30 mouse cellular contexts compared by ENCODE assay signal in genomic region chr2:102148093-102148492, GRCm38 (mm10). TPM values are rescaled to one million over a fixed set of nuclear protein-coding genes. Genes with fewer than 3 reads are reported as not detected.
DNase-seq lines count a peak whose midpoint lies in the region; ATAC-seq and TF ChIP-seq lines count a peak whose summit lies in the region.
"Had no signal": no experiment of that assay in that cellular context is flagged by ENCODE, and none has a peak within 500 bp of the region (broad histone marks: within the 10 kb centered on the region; RNA-seq: fewer than 3 reads in every experiment).

No protein-coding gene starts in this region.

- H3K4me2 ChIP-seq in midbrain, embryonic 12.5 days (replicated peaks), result no peak overlapping the region
- no peak overlapping the region for H3K4me2 ChIP-seq in hindbrain, embryonic 15.5 days
- no peak overlapping the region for H3K4me2 ChIP-seq in neural tube, embryonic 12.5 days (replicated peaks)
- H3K4me2 ChIP-seq: embryonic facial prominence, embryonic 15.5 days; forebrain, embryonic 13.5 days; heart, embryonic 12.5 days; kidney, embryonic 15.5 days; limb, embryonic 13.5 days; liver, embryonic 11.5 days; lung, embryonic 15.5 days had no signal

- H3K9me3 ChIP-seq in midbrain, embryonic 12.5 days, result no peaks in the 10 kb centered on the region
- H3K9me3 ChIP-seq in midbrain, embryonic 10.5 days (replicated peaks), result no peaks in the 10 kb centered on the region
- no peaks in the 10 kb centered on the region for H3K9me3 ChIP-seq in hindbrain, embryonic 15.5 days
- no peaks in the 10 kb centered on the region for H3K9me3 ChIP-seq in neural tube, embryonic 12.5 days
- H3K9me3 ChIP-seq: embryonic facial prominence, embryonic 10.5 days; embryonic facial prominence, embryonic 15.5 days; forebrain, embryonic 13.5 days; heart, embryonic 12.5 days; kidney, embryonic 15.5 days; limb, embryonic 13.5 days; lung, embryonic 15.5 days; megakaryocyte, embryonic 14.5 days had no signal

- DNase-seq in midbrain, embryonic 10.5 days (ENCODE audit: low spot score), result no peak
- DNase-seq in brain, embryonic 14.5 days (ENCODE audit: low read depth), result peak; percentile 29
- DNase-seq in embryo, embryonic 10 days (ENCODE audit: low spot score), result no peak
- DNase-seq in spleen, postnatal 4 days (ENCODE audit: low spot score in 2 of 2), result no peak
- no peak for DNase-seq in urinary bladder, postnatal 14 days (ENCODE audit: low spot score)
- DNase-seq: adrenal gland, postnatal 10 days; cerebellum, adult 2 months; cerebellum, postnatal 14 days; gastrocnemius, postnatal 14 days; heart, adult 2 months; heart, postnatal 4 days; kidney, adult 18-20 months; kidney, postnatal 25 days; retina, postnatal 1 day; right cerebral cortex, postnatal 14 days; thymus, adult 2 months; thymus, postnatal 36 days had no signal

- H3K27me3 ChIP-seq in midbrain, embryonic 12.5 days, result no peaks in the 10 kb centered on the region
- H3K27me3 ChIP-seq in midbrain, embryonic 10.5 days (ENCODE audit: low read depth, poor library complexity, severe bottlenecking), result no peaks in the 10 kb centered on the region
- no peaks in the 10 kb centered on the region for H3K27me3 ChIP-seq in hindbrain, embryonic 15.5 days
- H3K27me3 ChIP-seq in neural tube, embryonic 12.5 days (replicated peaks), result peaks cover 8% of the 10 kb centered on the region; the same call in 1 of the 2 replicates
- H3K27me3 ChIP-seq: embryonic facial prominence, embryonic 15.5 days; forebrain, embryonic 13.5 days; heart, embryonic 12.5 days; kidney, embryonic 15.5 days; limb, embryonic 13.5 days; lung, embryonic 15.5 days; Patski had no signal

- H3K27ac ChIP-seq in midbrain, embryonic 12.5 days (replicated peaks), result 0 out of 2 replicates have a peak overlapping the region, but pooled peaks have one; percentile 42
- H3K27ac ChIP-seq in midbrain, embryonic 10.5 days (replicated peaks), result no peak overlapping the region
- H3K27ac ChIP-seq in hindbrain, embryonic 15.5 days (replicated peaks), result peak overlapping the region; percentile 51; the same call in 1 of the 2 replicates
- no peak overlapping the region; the same call in 1 of the 2 replicates for H3K27ac ChIP-seq in neural tube, embryonic 12.5 days
- H3K27ac ChIP-seq: embryonic facial prominence, embryonic 10.5 days; embryonic facial prominence, embryonic 15.5 days; forebrain, embryonic 13.5 days; heart, adult 2 months; kidney, embryonic 15.5 days; limb, embryonic 13.5 days; lung, embryonic 15.5 days had no signal

- H3K4me3 ChIP-seq in midbrain, embryonic 12.5 days, result no peak overlapping the region
- no peak overlapping the region for H3K4me3 ChIP-seq in midbrain, embryonic 10.5 days
- no peak overlapping the region for H3K4me3 ChIP-seq in hindbrain, embryonic 15.5 days
- H3K4me3 ChIP-seq in neural tube, embryonic 12.5 days, result no peak overlapping the region
- H3K4me3 ChIP-seq: embryonic facial prominence, embryonic 10.5 days; embryonic facial prominence, embryonic 15.5 days; forebrain, embryonic 13.5 days; heart, adult 2 months; heart, embryonic 12.5 days; kidney, embryonic 15.5 days; limb, embryonic 13.5 days; lung, embryonic 15.5 days; megakaryocyte, embryonic 14.5 days had no signal

- H3K9ac ChIP-seq in midbrain, embryonic 12.5 days (replicated peaks), result no peak overlapping the region
- no peak overlapping the region for H3K9ac ChIP-seq in hindbrain, embryonic 15.5 days
- H3K9ac ChIP-seq in neural tube, embryonic 12.5 days, result no peak overlapping the region
- H3K9ac ChIP-seq: embryonic facial prominence, embryonic 15.5 days; forebrain, embryonic 13.5 days; heart, embryonic 12.5 days; kidney, embryonic 15.5 days; limb, embryonic 13.5 days; lung, embryonic 15.5 days had no signal

- no peak for TF ChIP-seq POLR2A in brain, embryonic 14.5 days (IDR thresholded peaks at IDR 0.05; ENCODE audit: borderline replicate concordance, extremely low read depth, insufficient read depth, insufficient read length, poor library complexity, severe bottlenecking)

- no peaks in the 10 kb centered on the region for H3K36me3 ChIP-seq in midbrain, embryonic 12.5 days
- H3K36me3 ChIP-seq in midbrain, embryonic 10.5 days, result 0 out of 2 replicates have a peak, but pooled peaks cover 3% of the 10 kb centered on the region
- H3K36me3 ChIP-seq in hindbrain, embryonic 15.5 days, result no peaks in the 10 kb centered on the region
- H3K36me3 ChIP-seq in neural tube, embryonic 12.5 days, result no peaks in the 10 kb centered on the region
- H3K36me3 ChIP-seq: embryonic facial prominence, embryonic 15.5 days; heart, embryonic 12.5 days; kidney, embryonic 15.5 days; limb, embryonic 13.5 days; lung, embryonic 15.5 days had no signal

- no peak for ATAC-seq in midbrain, embryonic 12.5 days (ENCODE audit: low FRiP score, low read depth)
- 0 out of 2 replicates have a peak, but pooled peaks have one; percentile 50 for ATAC-seq in hindbrain, embryonic 15.5 days (ENCODE audit: low FRiP score, low read depth)
- peak; percentile 39; the same call in 1 of the 2 replicates for ATAC-seq in neural tube, embryonic 12.5 days (ENCODE audit: low FRiP score, low read depth)
- ATAC-seq: forebrain, embryonic 13.5 days; Patski had no signal

- 86% methylated on average over 6 of the region's 6 CpGs for WGBS in midbrain, embryonic 12.5 days
- WGBS in midbrain, embryonic 10.5 days, result 94% methylated on average over 6 of the region's 6 CpGs
- WGBS in hindbrain, embryonic 15.5 days, result 50% methylated on average over 6 of the region's 6 CpGs
- WGBS in neural tube, embryonic 12.5 days, result 75% methylated on average over 6 of the region's 6 CpGs

- TF ChIP-seq CTCF in brain, embryonic 14.5 days (IDR thresholded peaks at IDR 0.05; ENCODE audit: borderline replicate concordance, extremely low read depth, insufficient read depth, insufficient read length), result no peak

- H3K4me1 ChIP-seq in midbrain, embryonic 12.5 days, result peaks cover 15% of the 10 kb centered on the region
- H3K4me1 ChIP-seq in midbrain, embryonic 10.5 days, result peaks cover 14% of the 10 kb centered on the region
- H3K4me1 ChIP-seq in hindbrain, embryonic 15.5 days (replicated peaks), result peaks cover 24% of the 10 kb centered on the region
- peaks cover 11% of the 10 kb centered on the region for H3K4me1 ChIP-seq in neural tube, embryonic 12.5 days
- H3K4me1 ChIP-seq: heart, embryonic 12.5 days; megakaryocyte, embryonic 14.5 days had no signal

RNA-seq across cellular contexts. Expression of gene Ldlrad3, which starts 38.1 kb away (rescaled TPM):
- 58.8 and 60.0 TPM in 2 replicates for polyA plus RNA-seq in midbrain, embryonic 12.5 days (2016; fragmentation: Nextera tagmentation; extraction: Ambion mirVana)
- polyA plus RNA-seq in midbrain, embryonic 10.5 days (2016; fragmentation: Nextera tagmentation; extraction: Ambion mirVana), result 55.8 and 64.8 TPM in 2 replicates
- 16.6 and 26.2 TPM in 2 replicates for polyA plus RNA-seq in brain, embryonic 14.5 days (2012; rRNA removed)
- polyA plus RNA-seq in hindbrain, embryonic 15.5 days (2015; fragmentation: Nextera tagmentation; extraction: Ambion mirVana), result 28.8 and 29.6 TPM in 2 replicates
- polyA plus RNA-seq in neural tube, embryonic 12.5 days (2016; fragmentation: Nextera tagmentation; extraction: Ambion mirVana), result 53.1 and 57.9 TPM in 2 replicates

Comparison
In these comparisons a context has a peak if more than half of its experiments do, and no peak if none do; other contexts are left out.
1. H3K27ac ChIP-seq: peak in midbrain, embryonic 12.5 days (single experiment) and hindbrain, embryonic 15.5 days (single experiment); none in midbrain, embryonic 10.5 days (single experiment) and neural tube, embryonic 12.5 days (single experiment).